Comparison of ENCODE assay signal across 9 mouse cellular contexts in genomic region chr8:95302410-95302809, GRCm38 (mm10). TPM values are rescaled to one million over a fixed set of nuclear protein-coding genes. Genes with fewer than 3 reads are reported as not detected.
DNase-seq lines count a peak whose midpoint lies in the region; ATAC-seq and TF ChIP-seq lines count a peak whose summit lies in the region.
"Had no signal": no experiment of that assay in that cellular context is flagged by ENCODE, and none has a peak within 500 bp of the region (broad histone marks: within the 10 kb centered on the region; RNA-seq: fewer than 3 reads in every experiment).

No protein-coding gene starts in this region.

- no peaks in the 10 kb centered on the region for H3K4me1 ChIP-seq in spleen, adult 2 months (ENCODE audit: control insufficient read depth, insufficient read depth, insufficient read length)
- peaks cover 17% of the 10 kb centered on the region for H3K4me1 ChIP-seq in embryonic facial prominence, embryonic 10.5 days

- TF ChIP-seq POLR2A in spleen, adult 2 months (IDR thresholded peaks at IDR 0.05; ENCODE audit: low read depth, low read length): no peak

- TF ChIP-seq CTCF in spleen, adult 2 months (IDR thresholded peaks at IDR 0.05; ENCODE audit: extremely low read depth, insufficient read depth, insufficient read length, insufficient replicate concordance): peak; percentile 46; the same call in 1 of the 2 replicates

- H3K9me3 ChIP-seq in embryonic facial prominence, embryonic 10.5 days: no peaks in the 10 kb centered on the region

- no peaks in the 10 kb centered on the region for H3K27me3 ChIP-seq in spleen, adult 2 months (ENCODE audit: control insufficient read depth, insufficient read depth, low read length)
- H3K27me3 ChIP-seq in embryonic facial prominence, embryonic 10.5 days (replicated peaks; ENCODE audit: low read depth, poor library complexity, severe bottlenecking): no peaks in the 10 kb centered on the region

- no peak overlapping the region for H3K27ac ChIP-seq in spleen, adult 2 months (ENCODE audit: insufficient read depth, low read length)
- H3K27ac ChIP-seq in embryonic facial prominence, embryonic 10.5 days (replicated peaks): no peak overlapping the region

- DNase-seq in frontal cortex, postnatal 14 days (ENCODE audit: low spot score in 2 of 2): no peak
- peak in 1 of 2 experiments; percentile 20 for DNase-seq in spleen, adult 2 months (ENCODE audit: low read depth in 1 of 2, low spot score in 2 of 2)
- DNase-seq in spleen, postnatal 14 days (ENCODE audit: low spot score in 2 of 2): no peak
- DNase-seq in embryonic facial prominence, embryonic 10.5 days (ENCODE audit: low spot score): peak; percentile 35
- DNase-seq in lung, postnatal 10 days: peak; percentile 59
- DNase-seq in layer of hippocampus, adult 8-10 months (ENCODE audit: low spot score in 2 of 2): no peak
- DNase-seq in spleen, adult 12 weeks (ENCODE audit: low spot score): no peak

- no peak overlapping the region for H3K4me3 ChIP-seq in spleen, adult 2 months (ENCODE audit: extremely low read depth, insufficient read depth, insufficient read length)
- no peak overlapping the region for H3K4me3 ChIP-seq in embryonic facial prominence, embryonic 10.5 days

- WGBS in spleen, adult 2 months: 13% methylated on average over 5 of the region's 5 CpGs
- WGBS in embryonic facial prominence, embryonic 10.5 days: 27% methylated on average over 5 of the region's 5 CpGs

- H3K36me3 ChIP-seq in spleen, adult 2 months (ENCODE audit: control insufficient read depth, insufficient read depth, low read length): no peaks in the 10 kb centered on the region
- H3K36me3 ChIP-seq in embryonic facial prominence, embryonic 10.5 days (replicated peaks): no peaks in the 10 kb centered on the region

- peak; percentile 80 for ATAC-seq in frontal cortex, adult (ENCODE audit: low TSS enrichment)

RNA-seq across cellular contexts. Expression of gene Cngb1, which starts 4.0 kb away (rescaled TPM):
- polyA plus RNA-seq in spleen, adult 2 months (2012; rRNA removed): 0.16 and 0.40 TPM in 2 replicates
- polyA plus RNA-seq in embryonic facial prominence, embryonic 10.5 days (2016; fragmentation: Nextera tagmentation; extraction: Ambion mirVana): not detected in 2 replicates
- total RNA-seq in layer of hippocampus, adult 8-10 months (2022): under 1 TPM; 0.61 to 0.93 (median 0.63) TPM

RNA-seq across cellular contexts. Expression of gene Tepp, which starts 8.0 kb away (rescaled TPM):
- polyA plus RNA-seq in spleen, adult 2 months (2012; rRNA removed): 0.26 and 0.39 TPM in 2 replicates
- polyA plus RNA-seq in embryonic facial prominence, embryonic 10.5 days (2016; fragmentation: Nextera tagmentation; extraction: Ambion mirVana): not detected in 2 replicates
- not detected for total RNA-seq in layer of hippocampus, adult 8-10 months (2022)
- total RNA-seq: layer of hippocampus, postnatal 25 days had no signal

RNA-seq across cellular contexts. Expression of gene Zfp319, which starts 29.3 kb away (rescaled TPM):
- 9.1 and 11.4 TPM in 2 replicates for polyA plus RNA-seq in spleen, adult 2 months (2012; rRNA removed)
- 11.5 and 12.4 TPM in 2 replicates for polyA plus RNA-seq in embryonic facial prominence, embryonic 10.5 days (2016; fragmentation: Nextera tagmentation; extraction: Ambion mirVana)
- total RNA-seq in layer of hippocampus, adult 8-10 months (2022): 10 to 100 TPM; 14.7 to 16.9 (median 15.8) TPM

RNA-seq across cellular contexts. Expression of gene Usb1, which starts 29.7 kb away (rescaled TPM):
- 27.4 and 32.1 TPM in 2 replicates for polyA plus RNA-seq in spleen, adult 2 months (2012; rRNA removed)
- polyA plus RNA-seq in embryonic facial prominence, embryonic 10.5 days (2016; fragmentation: Nextera tagmentation; extraction: Ambion mirVana): 42.2 and 47.0 TPM in 2 replicates
- 10 to 100 TPM in 3 of 4 experiments, 1 to 10 TPM in 1; 9.8 to 16.5 (median 12.9) TPM for total RNA-seq in layer of hippocampus, adult 8-10 months (2022)

RNA-seq across cellular contexts. Expression of gene Mmp15, which starts 49.7 kb away (rescaled TPM):
- polyA plus RNA-seq in spleen, adult 2 months (2012; rRNA removed): 2.5 and 3.7 TPM in 2 replicates
- polyA plus RNA-seq in embryonic facial prominence, embryonic 10.5 days (2016; fragmentation: Nextera tagmentation; extraction: Ambion mirVana): 11.3 and 12.5 TPM in 2 replicates
- total RNA-seq in layer of hippocampus, adult 8-10 months (2022): 10 to 100 TPM; 13.6 to 14.9 (median 14.8) TPM

Comparison
In these comparisons a context has a peak if more than half of its experiments do, and no peak if none do; other contexts are left out.
1. DNase-seq: peak in embryonic facial prominence, embryonic 10.5 days (single experiment) and lung, postnatal 10 days (single experiment); none in frontal cortex, postnatal 14 days (0 of 2), spleen, postnatal 14 days (0 of 2), layer of hippocampus, adult 8-10 months (0 of 2) and spleen, adult 12 weeks (single experiment).